ENCODE assay signal across 22 mouse cellular contexts in genomic region chr10:5270641-5271040, GRCm38 (mm10).
DNase-seq lines count a peak whose midpoint lies in the region; ATAC-seq and TF ChIP-seq lines count a peak whose summit lies in the region.
"Had no signal": no experiment of that assay in that cellular context is flagged by ENCODE, and none has a peak within 500 bp of the region (broad histone marks: within the 10 kb centered on the region; RNA-seq: fewer than 3 reads in every experiment).

No protein-coding gene starts in this region.

- no peak for TF ChIP-seq CTCF in liver, postnatal 0 days (IDR thresholded peaks at IDR 0.05; ENCODE audit: low read depth)

- H3K9me3 ChIP-seq in kidney, embryonic 14.5 days (ENCODE audit: control insufficient read depth, low read length) = no peaks in the 10 kb centered on the region
- H3K9me3 ChIP-seq in liver, postnatal 0 days (ENCODE audit: low read length) = no peaks in the 10 kb centered on the region
- H3K9me3 ChIP-seq: embryonic facial prominence, embryonic 15.5 days; forebrain, embryonic 15.5 days; heart, embryonic 15.5 days; hindbrain, embryonic 13.5 days had no signal

- no peak for TF ChIP-seq EP300 in liver, postnatal 0 days (IDR thresholded peaks at IDR 0.05; ENCODE audit: low read depth)

- no peaks in the 10 kb centered on the region for H3K36me3 ChIP-seq in kidney, embryonic 14.5 days (ENCODE audit: control insufficient read depth, insufficient read depth, low read length)
- H3K36me3 ChIP-seq in liver, postnatal 0 days (replicated peaks; ENCODE audit: insufficient read depth, low read length) = no peaks in the 10 kb centered on the region
- H3K36me3 ChIP-seq: forebrain, embryonic 15.5 days; hindbrain, embryonic 13.5 days had no signal

- H3K9ac ChIP-seq in kidney, embryonic 14.5 days (ENCODE audit: low read depth, low read length) = no peak overlapping the region
- no peak overlapping the region for H3K9ac ChIP-seq in liver, postnatal 0 days (replicated peaks)
- H3K9ac ChIP-seq: embryonic facial prominence, embryonic 15.5 days; forebrain, embryonic 15.5 days; heart, embryonic 15.5 days; hindbrain, embryonic 13.5 days had no signal

- no peaks in the 10 kb centered on the region for H3K4me1 ChIP-seq in kidney, embryonic 14.5 days (ENCODE audit: control insufficient read depth, insufficient read depth, low read length)
- no peaks in the 10 kb centered on the region for H3K4me1 ChIP-seq in liver, postnatal 0 days (ENCODE audit: insufficient read depth)
- H3K4me1 ChIP-seq in brown adipose tissue, adult 24 weeks (ENCODE audit: control insufficient read depth, insufficient read depth, insufficient read length, low read length) = no peaks in the 10 kb centered on the region; the same call in none of the 2 replicates
- H3K4me1 ChIP-seq: embryonic facial prominence, embryonic 15.5 days; forebrain, embryonic 15.5 days; heart, embryonic 15.5 days; hindbrain, embryonic 13.5 days had no signal

- no peak overlapping the region for H3K4me2 ChIP-seq in kidney, embryonic 14.5 days (replicated peaks; ENCODE audit: low read depth, low read length)
- H3K4me2 ChIP-seq in liver, postnatal 0 days (ENCODE audit: low read depth, low read length) = no peak overlapping the region
- H3K4me2 ChIP-seq: embryonic facial prominence, embryonic 15.5 days; forebrain, embryonic 15.5 days; heart, embryonic 11.5 days; heart, embryonic 15.5 days; hindbrain, embryonic 13.5 days had no signal

- DNase-seq in kidney, adult 9 months = peak; percentile 59
- DNase-seq in liver, postnatal 0 days = no peak
- DNase-seq in liver = no peak
- no peak for DNase-seq in urinary bladder, postnatal 10 days (ENCODE audit: low spot score)
- no peak for DNase-seq in layer of hippocampus, adult 9-11 months
- DNase-seq: adrenal gland, adult 8-10 months; adrenal gland, postnatal 36 days; cerebellum, adult 11 months; cerebellum, adult 8-10 months; cerebellum, postnatal 14 days; embryo, embryonic 11 days; gastrocnemius, postnatal 10 days; heart, adult 2 months; heart, postnatal 14 days had no signal

- 91% methylated on average over 2 of the region's 2 CpGs for WGBS in kidney, embryonic 14.5 days
- 63% methylated on average over 2 of the region's 2 CpGs for WGBS in liver, postnatal 0 days (ENCODE audit: insufficient replicate concordance)

- H3K27ac ChIP-seq in kidney, embryonic 14.5 days (ENCODE audit: low read depth, low read length) = no peak overlapping the region
- H3K27ac ChIP-seq in liver, postnatal 0 days (ENCODE audit: low read depth) = no peak overlapping the region
- H3K27ac ChIP-seq in brown adipose tissue, adult 24 weeks (replicated peaks; ENCODE audit: low read depth, low read length) = peak overlapping the region; percentile 90
- H3K27ac ChIP-seq: embryonic facial prominence, embryonic 15.5 days; forebrain, embryonic 15.5 days; heart, adult 2 months; heart, embryonic 15.5 days; hindbrain, embryonic 13.5 days had no signal

- no peaks in the 10 kb centered on the region for H3K27me3 ChIP-seq in kidney, embryonic 14.5 days (ENCODE audit: control insufficient read depth, insufficient read depth, low read length)
- no peaks in the 10 kb centered on the region for H3K27me3 ChIP-seq in liver, postnatal 0 days (ENCODE audit: insufficient read depth, low read length)
- H3K27me3 ChIP-seq: embryonic facial prominence, embryonic 15.5 days; forebrain, embryonic 15.5 days; heart, embryonic 15.5 days; hindbrain, embryonic 13.5 days had no signal

- ATAC-seq in kidney, embryonic 14.5 days (ENCODE audit: low FRiP score, low TSS enrichment) = no peak
- ATAC-seq in liver, postnatal 0 days = 0 out of 2 replicates have a peak, but pooled peaks have one; percentile 15
- ATAC-seq: forebrain, embryonic 15.5 days had no signal

- H3K4me3 ChIP-seq in kidney, embryonic 14.5 days (ENCODE audit: low read length) = no peak overlapping the region
- no peak overlapping the region for H3K4me3 ChIP-seq in liver, postnatal 0 days (ENCODE audit: low read depth, low read length)
- 0 out of 2 replicates have a peak overlapping the region, but pooled peaks have one; percentile 0 for H3K4me3 ChIP-seq in brown adipose tissue, adult 24 weeks (ENCODE audit: insufficient read depth, low read depth, low read length)
- H3K4me3 ChIP-seq: embryonic facial prominence, embryonic 15.5 days; erythroblast, embryonic 14.5 days; forebrain, embryonic 15.5 days; heart, adult 2 months; heart, embryonic 15.5 days; hindbrain, embryonic 13.5 days had no signal
